Mouse (Mus musculus) left cerebral cortex, adult 11 months (tissue): ENCODE data around the gene Trappc3l.

Experiments
- DNase-seq: peaks from one replicate; pipeline ENCODE4 v3.0.0; 2022; ENCODE audit warnings: low spot score

The Trappc3l gene

DNA sequence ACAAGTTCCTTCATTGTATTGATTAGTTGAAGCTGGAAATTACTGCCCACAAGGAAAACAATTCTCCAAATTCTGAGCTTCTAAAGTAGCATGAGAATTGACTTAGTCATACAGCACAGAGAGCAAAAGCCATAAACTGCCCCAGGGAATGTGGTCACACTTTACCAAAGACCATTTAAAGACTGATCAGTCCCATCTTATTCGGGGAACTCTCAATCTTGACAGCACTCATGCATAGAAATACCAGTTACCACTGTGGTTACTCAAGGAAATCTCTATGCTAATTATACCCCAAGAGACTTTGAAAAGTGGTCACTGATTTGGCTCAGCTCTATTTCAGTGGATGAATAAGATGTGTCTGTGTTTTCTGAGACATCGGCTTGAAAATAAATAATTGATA, 57.8 kb downstream of the Trappc3l start:
- DNase-seq: no peak

DNA sequence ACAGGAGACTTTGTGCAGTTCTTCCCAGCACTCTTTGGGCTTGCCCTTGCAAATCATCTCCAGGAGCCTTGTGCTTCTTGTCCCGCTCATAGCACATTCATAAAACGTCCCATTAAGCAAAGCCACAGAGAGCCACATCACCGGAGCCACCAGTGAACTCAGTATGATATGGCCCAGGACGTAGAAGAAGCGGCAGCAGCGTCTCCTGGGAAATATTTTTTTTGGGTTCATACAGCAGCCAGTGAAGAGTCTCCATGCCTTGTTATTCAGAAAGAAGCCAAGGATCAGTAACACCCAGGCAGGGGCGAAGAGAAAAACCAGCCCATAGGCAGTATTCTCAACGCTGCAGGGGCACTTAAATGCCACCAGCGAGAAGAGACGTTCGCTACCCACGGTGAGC, 58.6 kb downstream of the Trappc3l start:
- DNase-seq: no peak

GRCm38 (mm10) chr10:34096418-34096883, 59.1 kb downstream of the Trappc3l start, which contains the start of gene Calhm5:
Gene Calhm5, minus strand, starts transcription at chr10:34096519.
- DNase-seq: peak; percentile 23

- DNase-seq: no peak
Observed at GRCm38 (mm10) chr10:34110863-34111465, 73.6 kb downstream of the Trappc3l start.

DNA sequence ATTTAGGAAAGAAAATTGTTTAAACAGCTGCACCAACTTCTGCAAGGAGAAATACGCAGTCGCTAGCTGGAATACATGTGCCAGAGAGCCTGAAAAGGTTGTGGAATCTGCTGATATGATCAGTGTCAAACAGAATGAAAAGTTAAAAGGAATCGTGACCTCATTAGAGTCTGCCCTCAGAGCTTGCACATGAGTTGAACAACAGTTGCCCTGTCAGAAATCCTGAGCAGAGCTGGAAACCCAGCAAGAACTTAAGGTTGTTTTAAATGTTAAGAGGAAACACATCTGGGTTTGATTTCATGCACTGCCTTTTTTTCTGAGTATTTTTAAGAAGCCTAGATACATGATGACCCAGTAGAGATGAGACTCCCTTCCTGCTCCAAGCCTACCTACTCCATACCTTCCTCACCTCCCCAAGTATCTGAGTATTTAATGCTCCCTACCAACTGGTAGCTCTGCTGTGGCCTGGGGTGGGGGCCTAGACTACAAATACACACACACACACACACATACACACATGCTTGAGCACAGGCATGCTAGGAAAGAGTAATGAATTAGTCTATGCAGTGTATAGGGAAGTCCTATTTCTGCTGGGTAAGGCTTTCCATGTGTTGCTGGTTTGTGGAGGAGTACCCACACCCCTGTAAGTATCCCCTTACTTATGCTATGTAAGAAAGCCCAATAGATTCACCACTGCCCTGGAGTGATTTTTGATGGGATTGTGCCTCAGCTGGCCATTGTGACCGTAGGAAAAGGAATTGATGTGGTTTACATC, 74.8 kb downstream of the Trappc3l start:
- DNase-seq: no peak

DNA sequence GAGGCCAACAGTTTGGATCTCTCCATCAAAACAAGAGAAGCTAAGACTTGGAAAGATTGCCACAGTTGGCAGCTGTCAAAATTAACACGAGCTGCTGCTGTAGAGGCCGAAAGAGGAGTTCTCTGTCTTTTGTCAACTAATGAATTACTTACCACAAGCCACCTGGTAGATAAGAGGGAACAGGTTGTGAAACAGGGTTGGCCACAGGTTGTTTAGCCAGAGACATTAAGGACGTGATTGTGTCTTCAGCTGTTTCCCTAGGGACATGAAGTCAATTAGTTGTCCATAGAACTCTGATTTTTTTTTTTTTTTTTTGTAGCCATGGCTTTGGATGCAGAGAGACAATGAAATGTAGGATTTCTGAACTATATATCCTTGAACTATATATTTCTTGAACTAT, 79.7 kb downstream of the Trappc3l start:
- no peak for DNase-seq

DNA sequence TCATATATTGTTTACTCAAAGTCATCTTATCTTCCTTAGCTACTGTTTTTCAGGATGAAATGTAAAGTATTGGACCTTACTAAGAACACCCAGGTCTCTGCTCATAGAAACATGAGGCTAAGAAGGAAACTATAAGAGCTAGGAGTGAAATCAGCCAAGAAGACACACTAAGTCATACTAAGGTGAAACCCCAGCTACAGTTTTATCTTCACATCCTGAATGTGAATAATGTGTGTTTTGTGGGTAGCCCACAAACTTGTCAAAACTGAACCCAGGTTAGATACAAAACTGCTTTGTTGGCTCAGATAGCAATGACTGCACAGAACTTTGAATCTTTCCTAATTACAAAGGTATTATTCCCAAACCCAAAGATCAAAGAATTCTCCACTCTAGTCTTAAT, 80.4 kb downstream of the Trappc3l start:
- DNase-seq: no peak

DNA sequence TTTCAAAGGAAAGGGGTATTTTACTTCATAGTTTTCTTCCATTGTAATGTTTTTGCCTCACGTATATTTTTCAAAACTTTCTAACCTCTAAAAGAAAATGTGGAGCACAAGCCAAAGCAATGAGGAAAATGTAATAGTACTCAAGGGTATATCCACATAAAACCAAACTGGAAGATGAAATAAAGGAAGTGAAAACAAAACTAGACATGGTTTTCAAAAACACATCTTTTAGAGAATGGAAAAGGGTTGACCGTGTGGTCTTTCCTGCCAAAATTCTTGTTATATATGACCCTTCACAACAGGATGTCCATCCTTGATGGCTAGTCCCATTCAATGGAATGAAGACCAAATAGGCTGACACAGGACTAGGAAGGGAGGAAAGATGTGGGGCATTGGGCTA, 81.0 kb downstream of the Trappc3l start:
- DNase-seq: no peak

DNA sequence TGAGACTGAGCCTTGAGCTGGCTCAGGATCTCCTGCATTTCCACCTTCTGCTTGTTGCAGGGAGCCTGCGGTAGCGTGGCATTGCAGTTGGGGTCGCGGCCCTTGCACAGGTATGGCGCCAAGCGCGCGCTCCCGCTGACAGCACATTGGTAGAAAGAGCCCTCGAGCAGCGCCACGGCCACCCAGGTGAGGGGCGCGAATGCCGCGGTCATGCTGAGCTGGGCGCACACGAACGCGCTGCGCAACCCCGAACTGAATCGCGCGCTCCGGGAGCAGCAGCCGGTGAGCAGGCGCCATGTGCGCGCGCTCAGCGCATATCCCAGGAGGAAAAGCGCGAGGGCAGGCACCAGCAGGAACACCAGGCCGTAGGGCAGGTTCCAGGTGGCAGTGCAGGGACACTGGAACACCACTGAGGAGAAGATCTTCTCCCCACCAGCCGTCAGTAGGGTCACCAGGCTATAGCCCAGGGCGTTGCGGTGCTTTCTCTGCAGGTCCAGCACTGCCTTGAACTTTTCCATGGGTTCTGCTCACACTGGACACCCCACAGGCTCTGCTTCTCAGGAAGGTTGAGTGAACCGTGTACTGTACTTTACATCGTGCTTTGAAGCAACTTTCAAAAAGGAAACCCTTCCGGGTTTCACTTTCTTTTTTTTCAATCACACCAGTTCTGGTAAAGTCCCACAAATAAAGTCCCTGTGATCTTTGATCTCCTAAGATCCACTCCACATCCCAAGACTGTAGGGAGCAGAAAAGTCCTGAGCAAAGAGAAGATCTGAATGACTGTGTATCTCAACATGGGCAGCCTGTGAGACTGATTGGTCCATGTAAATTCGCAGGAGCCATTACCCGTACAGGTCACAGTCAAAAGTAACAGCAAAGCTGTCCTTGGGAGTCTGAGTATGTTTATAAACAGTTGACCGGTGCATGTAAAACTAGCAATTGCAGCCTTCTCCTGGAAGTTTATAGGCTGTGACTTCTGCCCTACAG, 90.3 kb downstream of the Trappc3l start, which contains the start of gene Calhm6:
Calhm6 (minus strand) TSS at position 593 of the 987 bp plus-strand sequence.
- DNase-seq: peak; percentile 13

DNA sequence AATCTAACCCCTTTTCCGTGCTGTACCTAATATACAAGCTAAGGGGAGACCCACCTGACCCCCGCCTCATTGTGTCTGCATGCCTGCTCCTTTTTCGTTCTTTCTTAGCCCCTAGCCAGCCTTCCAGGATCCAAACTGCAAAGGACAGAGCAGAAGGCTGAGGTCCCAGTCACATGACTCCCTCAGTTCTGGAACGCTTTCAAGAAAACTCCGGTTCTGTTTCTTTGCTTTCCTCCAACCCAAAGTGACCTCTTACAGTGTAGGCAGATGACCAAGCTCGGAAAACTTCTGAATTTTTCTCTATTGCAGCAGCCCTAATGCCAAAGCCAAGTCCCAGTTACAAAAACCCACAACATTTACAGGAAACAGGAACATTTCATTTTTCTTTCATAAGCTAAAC, 91.0 kb downstream of the Trappc3l start:
- no peak for DNase-seq

DNA sequence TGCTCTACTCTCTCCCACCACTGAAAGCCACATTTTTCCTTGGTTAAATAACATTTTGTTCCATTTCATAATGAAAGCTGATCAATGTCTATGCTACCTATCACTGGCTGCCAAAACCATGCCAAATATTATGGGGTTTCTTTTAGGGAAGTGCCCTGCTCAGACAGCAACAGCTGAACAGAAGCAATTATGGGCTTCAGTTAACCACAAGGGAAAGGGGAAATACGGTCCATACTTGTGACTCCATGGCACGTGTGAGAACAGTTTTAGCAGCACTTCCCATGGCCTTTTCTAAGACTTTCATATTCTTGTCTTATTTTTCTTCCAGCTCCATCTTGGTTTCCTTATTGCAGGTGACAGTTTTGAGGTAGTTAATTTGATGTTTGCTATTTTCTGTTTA, 94.0 kb downstream of the Trappc3l start:
- no peak for DNase-seq

- DNase-seq: no peak
Observed at GRCm38 (mm10) chr10:34136432-34136831, 99.0 kb downstream of the Trappc3l start.

DNA sequence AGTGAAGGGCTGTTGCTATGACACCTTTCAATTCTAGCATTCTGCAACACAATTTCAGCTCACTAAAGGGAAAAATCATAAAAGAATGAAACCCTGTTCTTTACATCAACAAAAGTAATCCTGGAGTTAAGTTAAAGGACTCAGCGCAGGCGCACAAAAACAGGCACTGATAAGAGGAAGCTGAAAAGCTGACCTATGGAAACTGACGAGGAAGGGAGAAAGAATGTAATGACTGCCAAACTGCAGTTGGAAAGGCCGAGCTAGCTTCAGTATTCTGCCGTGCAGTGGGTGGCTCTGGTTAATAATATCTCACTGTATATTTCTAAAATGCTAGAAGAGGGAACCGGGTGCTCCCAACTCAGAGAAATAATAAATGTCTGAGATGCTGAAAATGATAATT, 100.6 kb downstream of the Trappc3l start:
- DNase-seq: no peak

DNA sequence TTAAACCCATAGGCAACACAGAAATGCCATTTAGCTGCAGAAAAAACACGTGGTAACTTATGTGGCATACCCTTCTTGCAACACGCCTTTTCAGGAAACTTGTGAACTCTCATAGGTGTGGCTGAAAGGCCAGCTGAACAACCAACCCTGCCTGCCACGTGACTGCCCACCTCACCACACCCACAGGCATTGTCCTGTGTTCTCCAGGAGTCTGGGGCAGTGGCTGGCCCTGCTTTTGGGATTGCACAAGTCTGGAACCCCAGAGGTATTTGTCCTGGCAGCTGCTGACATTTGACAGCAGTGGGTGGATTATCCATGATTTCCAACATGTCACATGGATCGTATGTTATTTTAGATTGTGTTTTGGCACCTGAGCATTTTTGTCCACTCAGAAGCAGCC, 102.4 kb downstream of the Trappc3l start:
- DNase-seq: no peak

- DNase-seq: no peak
Observed at GRCm38 (mm10) chr10:34141693-34142092, 104.3 kb downstream of the Trappc3l start.

DNA sequence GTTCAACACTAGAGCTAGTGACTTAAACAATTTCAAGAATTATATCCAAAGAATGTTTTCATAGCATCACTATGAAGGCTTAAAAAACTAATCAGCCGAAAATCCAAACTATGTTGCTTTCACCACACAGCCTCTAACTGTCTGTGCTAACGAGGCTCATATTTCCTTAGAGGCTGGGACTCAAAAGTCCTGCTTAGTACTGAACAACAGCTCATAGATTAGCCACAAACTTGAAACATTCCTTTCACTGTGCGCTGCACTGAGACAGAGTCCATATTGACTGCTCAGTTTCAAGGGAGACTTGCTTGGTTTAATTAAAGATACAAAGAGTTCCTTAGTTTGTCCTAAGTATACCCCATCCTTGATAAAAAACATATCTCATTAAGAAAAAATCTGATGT, 112.4 kb downstream of the Trappc3l start:
- DNase-seq: no peak

GRCm38 (mm10) chr10:34150454-34150853, 113.1 kb downstream of the Trappc3l start:
- DNase-seq: no peak

- no peak for DNase-seq
Observed at GRCm38 (mm10) chr10:34151827-34152226, 114.4 kb downstream of the Trappc3l start.

DNA sequence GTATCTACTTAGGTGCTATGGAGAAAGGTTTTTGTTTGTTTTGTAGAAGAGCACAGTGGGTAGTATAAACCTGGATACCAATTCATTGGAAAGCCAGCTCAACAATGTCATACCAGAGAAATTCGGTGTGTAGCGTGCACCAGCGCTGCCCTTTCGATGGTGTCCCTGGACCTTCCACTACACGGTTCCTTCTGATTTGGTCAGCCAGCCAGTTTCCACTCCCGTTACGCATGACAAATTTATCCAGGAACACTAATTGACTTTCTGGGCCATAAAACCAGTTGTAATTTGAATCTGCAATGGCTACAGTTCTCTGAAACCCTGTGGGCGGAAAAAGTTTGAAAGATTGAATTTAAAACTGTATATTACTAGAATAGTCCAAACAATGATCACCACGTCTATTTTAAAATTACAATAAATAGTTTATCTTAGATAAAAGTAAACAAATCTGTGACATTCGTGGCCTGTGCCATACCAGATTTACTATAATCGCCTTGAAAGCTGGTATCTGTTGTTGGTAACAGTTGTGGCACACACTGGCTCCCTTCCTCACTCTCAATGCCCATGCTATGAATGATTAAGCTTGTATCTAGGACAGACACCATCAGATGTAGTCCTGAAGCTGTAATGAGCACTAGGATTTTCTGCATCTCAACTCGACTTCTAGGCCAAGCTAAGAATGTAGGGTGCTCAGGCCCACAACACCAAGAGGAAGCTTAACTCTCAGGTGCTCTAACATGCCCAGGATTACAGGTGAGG, 118.6 kb downstream of the Trappc3l start:
- no peak for DNase-seq
